Mouse (Mus musculus) kidney, adult 11 months (tissue): ENCODE results near the gene Parp3.
"Not testable (repeated sequence)": the region's sequence is repeated elsewhere in the genome, so short reads cannot be mapped to it uniquely, and the experiment has no call there.

ENCODE experiments used
- DNase-seq: peaks from one replicate; pipeline ENCODE4 v3.0.0; 2022

Gene Parp3

GRCm38 (mm10) chr9:106476924-106477484, at the start of gene Parp3:
Gene Parp3 (minus strand): TSS chr9:106476949.
- DNase-seq, result peak; percentile 100

GRCm38 (mm10) chr9:106519909-106520308, 43.2 kb upstream of the Parp3 start:
- no peak for DNase-seq

DNA sequence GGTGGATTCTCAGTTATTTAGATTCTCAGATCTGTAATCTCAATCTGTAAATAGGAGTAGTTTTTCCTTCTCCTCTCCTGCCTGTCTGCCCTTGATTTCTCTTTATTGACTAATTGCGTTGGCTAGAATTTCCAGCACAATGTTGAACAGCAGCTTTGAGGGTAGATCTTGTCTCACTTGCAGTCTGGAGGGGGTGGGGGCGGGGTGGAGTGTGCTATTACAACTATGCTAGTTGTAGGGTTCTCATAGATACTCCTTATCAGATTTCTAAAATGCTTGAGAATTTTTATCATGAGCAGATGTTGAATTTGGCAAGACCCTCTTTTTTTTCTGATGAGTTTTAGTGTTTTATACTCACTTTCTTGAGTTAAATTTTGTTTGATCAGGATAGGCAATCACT, 42.7 kb upstream of the Parp3 start:
- DNase-seq, result no peak

- DNase-seq, result no peak
Observed at GRCm38 (mm10) chr9:106514273-106514672, 37.5 kb upstream of the Parp3 start, which contains the start of gene Iqcf5. Gene Iqcf5 (plus strand): TSS chr9:106514573.

GRCm38 (mm10) chr9:106513566-106513965, 36.8 kb upstream of the Parp3 start:
- no peak for DNase-seq

GRCm38 (mm10) chr9:106512729-106513450, 36.1 kb upstream of the Parp3 start:
- DNase-seq, result no peak

DNA sequence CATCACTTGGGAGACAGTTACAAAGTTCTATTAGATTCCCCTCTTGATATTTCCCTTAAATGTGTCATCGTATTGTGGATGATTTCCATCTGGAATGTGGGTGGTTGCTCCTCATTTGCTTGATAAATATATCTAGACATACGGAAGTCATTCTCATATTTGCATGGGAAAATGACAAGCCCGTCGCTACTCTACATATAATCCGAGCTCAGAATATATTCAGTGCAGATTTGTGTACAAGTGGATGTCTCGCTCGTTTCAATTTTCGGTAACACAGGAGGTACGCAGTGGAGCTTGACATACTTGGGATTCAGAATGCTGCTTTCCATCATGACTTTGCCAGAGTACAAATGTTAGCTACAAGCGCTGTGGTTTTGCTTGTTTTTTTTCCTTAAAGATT, 32.6 kb upstream of the Parp3 start:
- DNase-seq, result no peak

DNA sequence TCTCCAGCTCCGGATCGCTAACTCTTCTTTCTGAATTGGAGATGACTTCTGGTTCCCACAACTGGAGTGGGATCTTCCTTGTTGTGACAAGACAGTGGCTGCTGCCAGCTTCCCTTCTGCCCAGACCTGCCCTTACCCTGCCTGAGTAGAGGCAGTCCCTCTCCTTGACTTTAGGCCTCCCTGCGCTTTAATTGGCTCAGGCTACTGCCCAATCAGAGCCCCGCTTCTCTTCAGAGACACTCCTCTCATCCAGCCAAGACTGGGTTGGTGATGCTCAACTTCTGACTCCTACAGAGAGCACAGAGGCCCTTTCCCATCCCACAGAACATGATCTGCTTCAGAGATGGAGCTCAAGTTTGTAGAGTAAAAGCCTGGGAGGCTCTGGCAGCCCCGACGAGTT, 27.5 kb upstream of the Parp3 start:
- no peak for DNase-seq

- no peak for DNase-seq
Observed at GRCm38 (mm10) chr9:106501846-106502245, 25.1 kb upstream of the Parp3 start.

GRCm38 (mm10) chr9:106499667-106500066, 22.9 kb upstream of the Parp3 start, which contains the start of gene Iqcf1:
Gene Iqcf1 (plus strand): TSS chr9:106499967.
- no peak for DNase-seq

DNA sequence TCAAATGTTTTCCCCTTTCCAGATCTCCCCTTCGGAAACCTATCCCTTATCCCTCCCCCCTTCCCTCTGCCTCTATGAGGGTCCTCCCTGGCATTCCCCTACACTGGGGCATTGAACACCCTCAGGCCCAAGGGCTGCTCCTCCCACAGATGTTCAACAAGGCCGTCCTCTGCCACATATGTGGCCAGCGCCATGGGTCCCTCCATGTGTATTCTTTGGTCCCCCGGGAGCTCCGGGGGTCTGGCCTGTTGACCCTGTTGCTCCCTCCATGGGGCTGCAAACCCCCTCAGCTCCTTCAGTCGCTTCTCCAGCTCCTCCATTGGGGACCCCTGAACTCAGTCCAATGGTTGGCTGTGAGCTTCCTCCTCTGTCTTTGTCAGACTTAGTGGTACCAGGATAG, 10.9 kb upstream of the Parp3 start:
- not testable (repeated sequence) for DNase-seq

- no peak for DNase-seq
Observed at GRCm38 (mm10) chr9:106485076-106485475, 8.3 kb upstream of the Parp3 start.

DNA sequence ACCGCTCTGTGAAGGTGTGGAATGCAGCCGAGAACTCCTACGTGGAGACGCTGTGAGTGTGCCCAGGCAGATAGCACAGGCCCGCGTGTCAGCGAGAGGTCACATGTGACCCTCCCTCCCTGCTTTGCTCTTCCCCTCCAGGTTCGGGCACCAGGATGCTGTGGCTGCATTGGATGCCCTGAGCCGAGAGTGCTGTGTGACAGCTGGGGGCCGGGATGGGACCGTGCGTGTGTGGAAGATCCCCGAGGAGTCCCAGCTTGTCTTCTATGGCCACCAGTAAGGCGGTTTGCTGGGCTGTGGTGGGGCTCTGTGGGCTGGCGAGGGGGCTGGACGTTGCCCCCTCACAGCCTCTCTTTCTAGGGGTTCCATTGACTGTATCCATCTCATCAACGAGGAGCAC, 6.9 kb upstream of the Parp3 start:
- no peak for DNase-seq

DNA sequence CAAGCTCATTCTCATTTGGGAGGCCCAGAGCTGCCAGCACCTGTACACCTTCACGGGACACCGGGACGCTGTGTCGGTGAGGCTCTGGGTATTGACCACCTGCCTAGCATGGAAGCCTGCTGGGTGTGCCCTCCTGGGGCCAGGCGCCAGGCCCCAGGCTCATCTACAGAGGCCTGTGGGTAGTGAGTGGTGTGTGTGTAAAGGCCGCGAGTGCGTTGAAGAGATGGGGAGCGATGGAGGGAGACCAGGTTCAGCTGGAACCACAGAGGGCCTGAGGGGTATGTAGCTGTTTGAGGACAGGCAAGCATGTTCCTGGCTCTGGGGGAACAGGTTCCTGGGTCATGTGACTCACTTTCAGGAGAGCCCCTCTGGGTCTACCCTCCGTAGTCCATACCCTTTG, 6.4 kb upstream of the Parp3 start:
- no peak for DNase-seq

DNA sequence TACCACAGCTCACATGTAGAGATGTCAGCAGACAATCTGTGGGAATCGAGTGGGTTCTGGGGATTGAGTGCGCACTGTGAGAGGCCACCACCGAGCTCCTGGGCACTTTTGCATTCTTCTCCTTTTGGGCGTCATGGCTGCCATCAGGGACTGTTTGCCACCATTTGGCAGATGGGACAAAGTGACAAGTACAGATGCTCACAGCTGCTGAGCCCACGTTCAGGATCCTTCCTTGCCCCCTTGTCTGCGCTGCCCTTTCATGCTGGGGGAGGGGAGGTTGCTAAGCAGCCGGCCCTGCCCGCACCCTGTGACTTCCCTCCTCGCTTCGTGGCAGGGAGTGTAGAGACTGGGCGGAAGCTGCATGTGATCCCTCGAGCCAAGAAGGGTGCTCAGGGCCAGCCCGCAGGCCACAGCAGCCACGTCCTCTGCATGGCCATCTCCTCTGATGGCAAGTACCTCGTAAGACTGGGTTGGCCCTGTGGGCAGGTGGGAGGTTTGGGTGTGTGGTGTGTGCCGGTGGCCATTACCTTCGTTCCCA, 5.9 kb upstream of the Parp3 start:
- DNase-seq, result no peak

- no peak for DNase-seq
Observed at GRCm38 (mm10) chr9:106481676-106482075, 4.9 kb upstream of the Parp3 start.

GRCm38 (mm10) chr9:106481075-106481474, 4.3 kb upstream of the Parp3 start:
- DNase-seq, result no peak

DNA sequence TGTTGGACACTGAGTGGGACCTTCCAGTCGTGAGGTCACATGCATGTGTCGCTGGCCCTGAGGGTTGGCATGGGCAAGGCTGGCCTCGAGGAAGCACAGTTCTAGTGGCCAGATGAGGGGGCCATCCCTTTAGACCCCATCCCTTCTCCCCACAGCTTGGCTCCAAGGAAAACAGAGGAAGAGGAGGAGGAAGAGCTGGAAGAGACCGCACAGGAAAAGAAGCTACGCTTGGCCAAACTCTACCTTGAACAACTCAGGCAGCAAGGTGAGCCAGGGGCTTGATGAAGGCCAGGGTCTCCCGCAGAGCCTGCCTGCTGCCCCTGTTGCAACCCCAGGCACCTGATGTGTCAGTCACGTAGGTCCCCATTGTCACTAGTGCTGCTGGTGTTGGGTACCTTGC, 3.8 kb upstream of the Parp3 start:
- DNase-seq, result no peak

- DNase-seq, result no peak
Observed at GRCm38 (mm10) chr9:106478101-106478500, 1.4 kb upstream of the Parp3 start.

DNA sequence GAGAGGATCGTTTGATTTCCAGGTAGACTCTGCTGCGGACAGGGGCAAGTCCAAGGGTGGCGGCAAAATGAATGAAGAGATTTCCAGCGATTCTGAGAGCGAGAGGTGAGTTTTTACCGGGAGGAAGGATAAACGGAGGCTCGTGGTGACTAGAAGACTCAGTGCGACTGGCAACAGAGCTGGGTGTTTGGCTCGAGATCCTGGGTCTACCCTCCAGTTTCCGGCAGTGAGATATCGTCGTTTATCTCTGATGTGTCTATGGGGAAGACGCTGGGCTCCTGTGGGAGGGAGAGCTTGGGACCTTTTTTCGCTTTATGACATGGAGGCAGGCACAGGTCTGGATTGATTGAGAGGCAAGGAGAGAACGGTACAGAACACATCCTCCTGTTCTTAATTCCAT, 900 bp upstream of the Parp3 start:
- DNase-seq, result no peak

GRCm38 (mm10) chr9:106476002-106476923, 486 bp downstream of the Parp3 start:
- peak; percentile 81 for DNase-seq

DNA sequence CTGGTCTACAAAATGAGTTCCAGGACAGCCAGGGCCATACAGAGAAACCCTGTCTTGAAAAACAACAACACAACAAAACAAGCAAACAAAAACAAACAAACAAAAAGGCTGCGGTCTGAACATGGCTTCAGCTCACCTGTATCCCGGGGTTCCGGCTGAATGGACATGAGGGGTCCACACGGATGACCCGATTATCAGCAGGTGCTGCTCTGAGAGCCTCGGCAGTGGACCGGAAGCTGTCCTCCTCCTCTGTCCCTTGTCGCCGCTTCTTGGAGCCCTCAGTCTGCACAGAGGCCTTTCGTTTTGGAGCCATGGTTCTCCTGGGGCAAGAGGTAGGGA, 1.1 kb downstream of the Parp3 start, which contains the start of gene Rrp9:
Rrp9 (plus strand) TSS at position 301 of the 339 bp plus-strand sequence.
- DNase-seq, result peak; percentile 27

GRCm38 (mm10) chr9:106475046-106475445, 1.7 kb downstream of the Parp3 start:
- no peak for DNase-seq
